Mouse (Mus musculus) liver, embryonic 13.5 days (tissue): ENCODE measurements around the gene Slco2a1. TPM values are rescaled to one million over a fixed set of nuclear protein-coding genes. Genes with fewer than 3 reads are reported as not detected.
A peak's percentile ranks its signal among the peaks of the same experiment; 100 is the strongest.

Experiments
- ATAC-seq: fragments of 200-750 bp; cut with Nextera tagmentation; 2 replicates; pipeline ENCODE4 v1.8.0; 2017; ENCODE audit warnings: low read depth, mild to moderate bottlenecking, moderate number of reproducible peaks, moderate library complexity
- DNase-seq: peaks from one replicate; pipeline ENCODE4 v3.0.0; 2022
- H3K27ac ChIP-seq: fragments of 300-500 bp; sonication (generic); 2 replicates; pipeline ENCODE4 v1.5.1; 2015; ENCODE audit warnings: moderate library complexity, mild to moderate bottlenecking, inconsistent platforms
- H3K27me3 ChIP-seq: fragments of 300-500 bp; sonication (generic); 2 replicates; pipeline ENCODE4 v1.6.1; 2015; ENCODE audit warnings: mild to moderate bottlenecking, inconsistent platforms
- H3K36me3 ChIP-seq: fragments of 300-500 bp; sonication (generic); 2 replicates; pipeline ENCODE4 v1.6.1; 2015; ENCODE audit warnings: mild to moderate bottlenecking, inconsistent platforms
- H3K4me1 ChIP-seq: fragments of 300-500 bp; sonication (generic); replicated peaks from 2 replicates; pipeline ENCODE4 v1.6.1; 2015; ENCODE audit warnings: inconsistent platforms
- H3K4me2 ChIP-seq: fragments of 300-500 bp; sonication (generic); 2 replicates; pipeline ENCODE4 v1.6.1; 2015; ENCODE audit warnings: inconsistent platforms, mild to moderate bottlenecking, moderate library complexity
- H3K4me3 ChIP-seq: fragments of 300-500 bp; sonication (generic); replicated peaks from 2 replicates; pipeline ENCODE4 v1.5.1; 2015; ENCODE audit warnings: mild to moderate bottlenecking, inconsistent platforms
- H3K9ac ChIP-seq: fragments of 300-500 bp; sonication (generic); 2 replicates; pipeline ENCODE4 v1.6.1; 2015; ENCODE audit warnings: mild to moderate bottlenecking, inconsistent platforms
- H3K9me3 ChIP-seq: fragments of 300-500 bp; sonication (generic); replicated peaks from 2 replicates; pipeline ENCODE4 v1.6.1; 2016; ENCODE audit warnings: inconsistent platforms
- WGBS: fragments of 180-500 bp; shearing (Covaris S2); methylation state at CpG from one replicate; pipeline ENCODE4 v1.1.7; 2015; ENCODE audit not compliant: insufficient replicate concordance; 5-methylcytosine and 5-hydroxymethylcytosine counted together
- polyA plus RNA-seq: library from polyadenylated mRNA; unstranded; fragments of >200 nt; fragmentation: Nextera tagmentation; extraction: Ambion mirVana; gene quantifications from 2 replicates; pipeline ENCODE4 v1.2.1, GENCODE M21; 2015

Gene Slco2a1
- polyA plus RNA-seq, 1 experiment from 2014 or later, result 1.5 TPM

DNA sequence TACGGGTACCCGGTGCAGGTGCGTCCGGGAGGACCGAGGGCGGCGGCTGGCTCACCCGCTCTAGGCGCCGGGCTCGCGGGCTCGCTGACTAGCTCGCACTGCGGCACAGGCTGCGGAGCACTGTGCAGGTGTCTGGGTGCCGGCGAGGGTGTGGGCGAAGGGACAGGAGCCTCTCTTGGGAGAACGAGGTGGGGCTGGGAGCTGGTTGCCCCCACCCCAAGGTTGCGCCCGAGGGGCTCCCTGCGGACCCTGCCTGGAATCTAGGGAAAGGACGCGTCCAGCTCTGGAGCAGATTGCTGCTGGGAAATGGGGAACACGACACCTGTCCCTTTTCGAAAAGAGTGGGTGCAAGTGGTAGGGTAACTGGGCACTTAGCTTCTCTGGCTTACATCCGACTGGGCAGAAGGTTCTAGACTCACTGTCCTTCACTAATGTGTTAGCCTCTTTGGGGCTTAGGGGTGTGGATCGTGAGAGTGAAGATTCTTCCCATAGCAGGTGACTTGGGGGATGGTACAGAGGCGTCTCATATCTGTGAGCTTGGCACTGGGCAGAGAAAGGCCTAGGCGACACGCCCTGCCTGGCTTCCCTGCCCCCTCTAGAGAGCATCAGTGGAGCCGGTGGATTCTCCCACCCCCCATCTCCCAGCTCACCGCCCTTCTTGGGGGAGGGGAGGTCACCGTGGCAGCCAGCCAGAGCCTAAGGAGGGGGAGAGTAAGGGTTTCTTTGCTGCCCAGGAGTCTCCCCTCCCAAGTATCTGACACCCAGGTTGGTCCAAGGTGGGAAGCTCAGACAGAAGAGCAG lies 124.2 kb downstream of the Slco2a1 start:
- no peaks in the 10 kb centered on the region for H3K9me3 ChIP-seq
- DNase-seq (no peak), ATAC-seq (0 out of 2 replicates have a peak, but pooled peaks have one; percentile 16)
- H3K27ac ChIP-seq, result no peak overlapping the region
- peaks cover 62% of the 10 kb centered on the region for H3K27me3 ChIP-seq
- 4% methylated on average over 35 of the region's 35 CpGs for WGBS
- no peaks in the 10 kb centered on the region for H3K36me3 ChIP-seq
- H3K4me1 ChIP-seq, result peaks cover 12% of the 10 kb centered on the region
- peak overlapping the region; percentile 55 for H3K4me3 ChIP-seq
- H3K4me2 ChIP-seq, result peak overlapping the region; percentile 71
- H3K9ac ChIP-seq, result no peak overlapping the region

DNA sequence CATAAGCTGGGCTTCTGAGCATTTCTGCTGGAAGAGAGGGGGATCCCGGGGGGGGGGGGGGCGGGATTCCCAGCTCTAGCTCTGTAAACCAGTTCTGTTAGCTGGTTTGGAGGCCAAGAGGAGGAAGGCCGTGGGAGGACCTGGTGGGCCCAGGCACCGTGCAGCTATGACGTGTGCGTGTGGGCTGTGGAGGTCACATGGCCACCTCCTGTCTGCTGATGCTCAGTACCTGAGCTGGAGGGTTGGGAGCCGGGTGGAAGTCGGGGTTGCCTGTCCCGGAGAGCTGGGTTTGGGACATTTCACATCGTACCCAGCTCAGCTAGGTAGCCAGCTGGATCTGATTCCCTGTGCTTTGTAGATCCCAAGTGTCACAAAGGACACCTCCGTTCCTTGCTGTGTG lies 124.8 kb downstream of the Slco2a1 start:
- DNase-seq (no peak), ATAC-seq (no peak)
- peaks cover 12% of the 10 kb centered on the region for H3K4me1 ChIP-seq
- H3K4me3 ChIP-seq, result no peak overlapping the region
- no peaks in the 10 kb centered on the region for H3K9me3 ChIP-seq
- WGBS, result 40% methylated on average over 11 of the region's 11 CpGs
- H3K27me3 ChIP-seq, result peaks cover 62% of the 10 kb centered on the region
- no peak overlapping the region for H3K27ac ChIP-seq
- H3K4me2 ChIP-seq, result no peak overlapping the region
- H3K36me3 ChIP-seq, result no peaks in the 10 kb centered on the region
- no peak overlapping the region for H3K9ac ChIP-seq

DNA sequence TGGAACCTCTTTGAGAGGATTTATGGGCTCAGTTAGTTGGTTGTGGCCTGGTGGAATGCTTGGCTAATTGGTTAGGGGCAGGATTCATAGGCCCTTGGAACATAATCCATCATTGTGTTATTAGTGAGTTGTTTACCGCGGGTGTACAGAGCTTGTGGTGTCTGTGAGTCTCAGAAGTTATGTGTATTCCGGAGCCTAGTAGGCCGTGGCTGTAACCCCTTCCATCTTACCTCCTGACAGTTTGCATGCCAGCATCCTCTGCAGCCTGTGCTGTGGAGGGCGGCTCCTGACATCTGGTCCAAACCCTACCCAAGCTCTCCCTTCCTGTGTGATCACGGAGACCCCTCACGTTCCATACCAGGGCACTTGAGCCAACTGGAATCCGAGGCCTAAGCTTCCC lies 125.8 kb downstream of the Slco2a1 start:
- ATAC-seq (no peak), DNase-seq (no peak)
- Histone ChIP-seq H3K4me1 (peaks cover 9% of the 10 kb centered on the region), H3K4me3 (no peak overlapping the region), H3K36me3 (no peaks in the 10 kb centered on the region), H3K9ac (no peak overlapping the region), H3K9me3 (no peaks in the 10 kb centered on the region), H3K4me2 (no peak overlapping the region), H3K27ac (no peak overlapping the region), H3K27me3 (peaks cover 61% of the 10 kb centered on the region)
- 75% methylated on average over 8 of the region's 8 CpGs for WGBS

DNA sequence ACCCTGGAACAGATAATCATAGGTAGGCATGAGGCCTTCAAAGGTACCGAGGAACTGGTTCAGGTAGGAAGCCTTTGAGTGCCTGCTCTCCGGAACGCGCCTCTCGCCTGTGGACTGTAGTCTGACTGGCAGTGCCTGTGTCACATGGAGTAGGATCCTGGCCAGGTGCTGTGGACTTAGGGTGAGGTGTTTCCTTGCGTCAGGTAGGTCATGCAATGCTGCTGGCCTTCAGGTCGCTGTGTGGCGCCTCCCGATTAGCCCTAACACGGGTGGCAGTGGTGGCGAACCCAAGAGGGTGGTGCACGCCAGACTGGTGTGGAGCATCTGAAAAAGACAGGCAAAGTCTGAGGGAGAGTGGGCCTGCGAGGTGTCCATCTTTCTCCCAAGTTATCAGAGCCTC lies 126.4 kb downstream of the Slco2a1 start:
- 69% methylated on average over 13 of the region's 13 CpGs for WGBS
- Histone ChIP-seq H3K4me1 (peaks cover 9% of the 10 kb centered on the region), H3K9me3 (no peaks in the 10 kb centered on the region), H3K27me3 (peaks cover 55% of the 10 kb centered on the region), H3K4me2 (no peak overlapping the region), H3K4me3 (no peak overlapping the region), H3K27ac (no peak overlapping the region), H3K9ac (no peak overlapping the region), H3K36me3 (no peaks in the 10 kb centered on the region)
- no peak for ATAC-seq
- no peak for DNase-seq

DNA sequence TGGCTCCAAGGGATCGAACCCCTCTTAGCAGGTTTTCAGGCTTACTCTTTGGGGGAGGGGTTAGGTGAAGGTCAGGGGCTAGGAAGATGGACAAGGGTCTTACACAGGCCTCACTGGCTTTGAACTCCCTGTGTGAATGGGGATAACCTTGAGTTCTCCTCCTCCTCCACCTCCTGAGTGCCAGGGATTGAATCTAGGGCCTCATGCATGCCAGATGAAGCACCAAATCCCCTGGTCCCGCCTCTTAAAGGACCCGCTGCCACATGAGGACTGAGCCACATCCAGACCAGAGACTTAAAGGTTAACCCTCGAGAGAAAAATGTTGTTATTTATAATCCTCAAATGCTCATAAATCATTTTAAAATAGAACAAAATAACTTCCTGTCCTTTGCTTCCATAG lies 128.4 kb downstream of the Slco2a1 start:
- Histone ChIP-seq H3K4me2 (no peak overlapping the region), H3K9ac (no peak overlapping the region), H3K27ac (no peak overlapping the region), H3K4me3 (no peak overlapping the region), H3K27me3 (peaks cover 34% of the 10 kb centered on the region), H3K36me3 (no peaks in the 10 kb centered on the region), H3K9me3 (no peaks in the 10 kb centered on the region), H3K4me1 (no peaks in the 10 kb centered on the region; the same call in 1 of the 2 replicates)
- WGBS, result 50% methylated on average over 4 of the region's 4 CpGs
- ATAC-seq, result no peak
- DNase-seq, result no peak

DNA sequence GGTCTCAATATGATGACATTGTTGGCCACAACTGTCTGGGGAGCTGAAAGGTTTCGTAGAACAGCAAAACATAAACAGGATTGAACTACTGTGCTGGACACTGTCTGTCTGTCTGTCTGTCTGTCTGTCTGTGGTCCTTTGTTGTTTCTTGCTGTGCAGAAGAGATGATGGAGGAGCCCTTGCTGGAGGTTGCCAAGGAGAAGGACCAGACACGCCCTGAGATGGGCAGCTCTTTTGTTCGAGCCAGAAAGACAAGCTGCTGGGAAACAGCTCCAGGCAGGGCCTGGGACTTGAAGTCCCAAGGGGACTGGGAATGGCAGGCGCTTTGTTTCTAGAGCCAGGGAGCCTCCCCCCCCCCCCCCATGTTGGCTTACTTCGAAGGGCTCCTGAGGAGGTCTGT lies 129.0 kb downstream of the Slco2a1 start:
- Histone ChIP-seq H3K4me1 (no peaks in the 10 kb centered on the region; the same call in 1 of the 2 replicates), H3K36me3 (no peaks in the 10 kb centered on the region), H3K27me3 (peaks cover 29% of the 10 kb centered on the region), H3K9ac (no peak overlapping the region), H3K4me2 (no peak overlapping the region), H3K4me3 (no peak overlapping the region), H3K9me3 (no peaks in the 10 kb centered on the region), H3K27ac (no peak overlapping the region)
- WGBS, result 56% methylated on average over 5 of the region's 5 CpGs
- ATAC-seq, result no peak
- DNase-seq, result no peak

DNA sequence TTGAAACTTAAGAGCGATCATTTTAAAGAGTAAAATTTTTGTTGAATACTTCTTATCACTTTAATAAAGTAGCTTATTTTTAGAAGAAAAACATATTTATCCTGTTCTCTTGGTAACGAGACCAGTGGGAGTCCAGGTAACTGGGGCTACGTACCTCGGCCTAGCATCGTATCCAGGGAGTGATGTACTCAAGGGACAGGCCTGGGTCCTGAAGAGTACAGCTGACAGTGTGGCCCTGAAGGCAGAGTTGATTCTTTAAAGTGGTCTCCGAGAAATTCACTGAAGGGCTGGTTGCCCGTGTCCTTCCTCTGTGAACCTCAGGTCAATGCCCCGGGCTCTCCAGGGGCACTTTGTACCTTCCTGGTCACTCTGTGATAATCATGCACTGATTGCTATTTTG lies 129.4 kb downstream of the Slco2a1 start:
- Histone ChIP-seq H3K36me3 (no peaks in the 10 kb centered on the region), H3K4me2 (no peak overlapping the region), H3K27me3 (peaks cover 24% of the 10 kb centered on the region), H3K4me1 (no peaks in the 10 kb centered on the region), H3K27ac (no peak overlapping the region), H3K9ac (no peak overlapping the region), H3K9me3 (no peaks in the 10 kb centered on the region), H3K4me3 (no peak overlapping the region)
- DNase-seq (no peak), ATAC-seq (no peak)
- WGBS, result 76% methylated on average over 8 of the region's 8 CpGs

DNA sequence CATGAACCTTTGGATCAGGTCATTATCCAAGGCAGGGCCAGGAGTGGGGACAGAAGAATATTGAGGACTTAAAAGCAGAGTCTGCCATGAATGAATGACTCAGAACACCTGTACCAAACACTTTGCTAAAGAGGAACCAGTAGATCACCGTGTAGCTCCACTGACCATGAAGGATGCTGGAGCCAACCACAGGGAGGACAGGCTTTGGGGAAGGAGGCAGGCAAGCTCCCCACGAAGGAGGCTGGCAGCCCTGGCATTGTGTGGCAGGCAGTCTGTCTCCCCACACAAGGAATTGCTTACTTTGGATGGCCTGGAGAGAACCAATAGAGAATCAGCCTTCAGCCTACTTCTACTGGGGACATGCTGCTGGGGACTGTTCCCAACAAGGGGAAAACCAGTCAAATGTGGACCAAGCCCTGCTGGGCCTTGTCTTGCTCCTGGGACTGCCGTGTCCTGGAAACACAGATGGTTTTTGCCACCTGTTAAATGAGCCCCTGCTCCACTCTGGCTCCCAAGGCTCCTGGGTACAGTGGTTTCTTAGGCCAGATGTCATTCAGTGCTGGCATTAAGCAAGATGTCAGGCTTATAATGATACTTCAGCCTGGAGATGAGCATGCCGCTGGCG lies 130.3 kb downstream of the Slco2a1 start:
- no peak for DNase-seq

DNA sequence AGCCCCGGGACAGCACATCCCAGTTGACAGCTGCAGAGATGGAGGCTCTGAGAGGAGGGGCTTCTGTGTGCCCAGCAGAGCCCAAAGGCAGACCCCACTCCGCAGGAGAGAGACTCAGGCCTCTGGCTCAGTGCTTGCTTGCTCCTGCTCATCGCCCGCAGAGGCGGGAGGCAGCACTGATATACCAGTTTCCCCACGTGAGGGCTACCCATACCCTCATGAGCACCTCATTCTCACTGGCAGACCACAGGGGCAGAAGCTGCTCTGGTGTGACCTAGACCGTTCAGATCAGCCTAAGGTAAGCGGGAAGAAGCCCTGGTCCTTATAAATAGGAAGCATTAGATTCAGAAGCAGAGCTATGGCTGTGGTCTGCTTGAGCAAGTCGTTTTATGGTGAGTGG lies 131.3 kb downstream of the Slco2a1 start:
- H3K36me3 ChIP-seq, result no peaks in the 10 kb centered on the region
- DNase-seq (no peak), ATAC-seq (no peak)
- H3K4me3 ChIP-seq, result no peak overlapping the region
- peaks cover 6% of the 10 kb centered on the region for H3K27me3 ChIP-seq
- H3K27ac ChIP-seq, result no peak overlapping the region
- 66% methylated on average over 9 of the region's 9 CpGs for WGBS
- no peaks in the 10 kb centered on the region for H3K9me3 ChIP-seq
- no peak overlapping the region for H3K4me2 ChIP-seq
- no peak overlapping the region for H3K9ac ChIP-seq
- H3K4me1 ChIP-seq, result no peaks in the 10 kb centered on the region

More for the DNA sequence above, 130.3 kb downstream of the Slco2a1 start:
- H3K36me3 ChIP-seq, result no peaks in the 10 kb centered on the region
- no peaks in the 10 kb centered on the region for H3K4me1 ChIP-seq
- H3K27me3 ChIP-seq, result peaks cover 16% of the 10 kb centered on the region
- H3K4me2 ChIP-seq, result no peak overlapping the region
- H3K9me3 ChIP-seq, result no peaks in the 10 kb centered on the region
- no peak overlapping the region for H3K9ac ChIP-seq
- no peak overlapping the region for H3K4me3 ChIP-seq
- ATAC-seq, result no peak
- H3K27ac ChIP-seq, result no peak overlapping the region
- WGBS, result 66% methylated on average over 5 of the region's 5 CpGs

DNA sequence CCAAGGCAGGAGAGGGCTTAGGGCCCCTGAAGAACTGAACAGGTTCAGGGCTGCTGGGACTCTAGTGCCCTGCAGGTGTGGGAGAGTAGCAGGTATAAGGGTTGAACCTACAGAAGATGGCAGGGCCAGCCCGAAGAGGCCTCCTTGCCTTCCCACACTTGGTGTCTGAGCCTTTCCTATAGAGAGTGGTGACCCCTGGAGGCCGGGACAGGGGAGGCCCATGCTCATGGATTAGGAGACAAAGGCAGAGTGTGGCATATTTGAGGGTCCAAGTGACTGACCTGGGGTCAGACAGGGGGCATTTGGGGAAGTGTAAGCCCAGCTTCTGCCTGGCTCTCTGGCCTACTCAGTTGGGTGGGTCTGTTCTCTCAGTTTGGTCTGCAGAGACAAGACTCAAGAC lies 131.7 kb downstream of the Slco2a1 start:
- Histone ChIP-seq H3K9ac (no peak overlapping the region), H3K4me3 (no peak overlapping the region), H3K27me3 (0 out of 2 replicates have a peak, but pooled peaks cover 2% of the 10 kb centered on the region), H3K27ac (no peak overlapping the region), H3K36me3 (no peaks in the 10 kb centered on the region), H3K4me2 (no peak overlapping the region), H3K4me1 (no peaks in the 10 kb centered on the region), H3K9me3 (no peaks in the 10 kb centered on the region)
- DNase-seq (no peak), ATAC-seq (no peak)
- WGBS, result 49% methylated on average over 2 of the region's 2 CpGs

DNA sequence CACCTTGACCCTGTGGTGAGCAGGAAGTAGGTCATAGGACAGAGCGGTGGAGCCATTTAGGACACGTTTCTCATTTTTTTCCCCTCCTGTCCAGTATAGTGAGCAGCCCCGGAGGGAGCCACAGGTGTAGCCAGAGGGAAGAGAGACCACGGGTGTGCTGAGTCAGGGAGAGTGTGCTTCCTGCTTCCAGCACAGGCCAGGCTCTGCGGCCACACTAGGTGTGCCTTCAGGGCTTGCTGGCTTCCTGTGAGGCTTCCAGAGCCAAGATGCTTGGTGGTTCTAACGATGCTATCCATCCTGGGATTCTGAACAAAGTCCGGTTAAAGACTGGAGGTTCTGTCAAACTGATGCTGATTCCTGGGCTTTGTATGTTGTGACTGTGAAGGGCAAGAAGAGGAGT lies 133.0 kb downstream of the Slco2a1 start:
- Histone ChIP-seq H3K27me3 (no peaks in the 10 kb centered on the region), H3K4me3 (no peak overlapping the region), H3K36me3 (no peaks in the 10 kb centered on the region), H3K9ac (no peak overlapping the region), H3K9me3 (no peaks in the 10 kb centered on the region), H3K4me1 (no peaks in the 10 kb centered on the region), H3K4me2 (no peak overlapping the region), H3K27ac (no peak overlapping the region)
- WGBS, result 55% methylated on average over 7 of the region's 7 CpGs
- ATAC-seq (no peak), DNase-seq (no peak)

DNA sequence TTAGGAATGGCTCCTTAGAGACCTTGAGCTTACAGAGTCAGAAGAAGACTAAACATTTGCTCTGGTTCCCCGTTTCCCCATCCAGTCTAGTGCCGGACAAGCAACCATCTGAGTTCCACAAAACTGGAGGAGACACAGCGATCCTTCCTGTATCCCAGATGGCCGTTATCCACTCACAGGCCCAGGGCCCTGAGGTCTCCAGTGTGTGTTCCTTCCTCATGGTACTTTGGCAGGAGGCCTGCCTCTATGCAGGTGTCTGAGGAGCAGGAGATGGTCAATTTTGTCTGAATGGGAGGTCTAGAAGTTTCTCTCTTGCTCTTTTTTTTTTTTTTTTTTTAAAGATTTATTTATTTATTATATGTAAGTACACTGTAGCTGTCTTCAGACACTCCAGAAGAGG lies 136.2 kb downstream of the Slco2a1 start:
- Histone ChIP-seq H3K27ac (no peak overlapping the region), H3K9ac (no peak overlapping the region), H3K9me3 (no peaks in the 10 kb centered on the region), H3K4me3 (no peak overlapping the region), H3K36me3 (no peaks in the 10 kb centered on the region), H3K4me1 (no peaks in the 10 kb centered on the region), H3K27me3 (no peaks in the 10 kb centered on the region), H3K4me2 (no peak overlapping the region)
- 66% methylated on average over 4 of the region's 4 CpGs for WGBS
- DNase-seq (no peak), ATAC-seq (no peak)
